Mouse (Mus musculus) liver, embryonic 12.5 days (tissue): ENCODE measurements around the gene Cdc42ep1. TPM values are rescaled to one million over a fixed set of nuclear protein-coding genes. Genes with fewer than 3 reads are reported as not detected.

Source experiments
- ATAC-seq: fragments of 200-750 bp; cut with Nextera tagmentation; 2 replicates; pipeline ENCODE4 v1.8.0; 2017; ENCODE audit warnings: moderate number of reproducible peaks, mild to moderate bottlenecking, moderate library complexity
- H3K27ac ChIP-seq: fragments of 300-500 bp; sonication (generic); 2 replicates; pipeline ENCODE4 v1.5.1; 2016; ENCODE audit warnings: mild to moderate bottlenecking
- H3K27me3 ChIP-seq: fragments of 300-500 bp; sonication (generic); replicated peaks from 2 replicates; pipeline ENCODE4 v1.6.1; 2016; ENCODE audit warnings: mild to moderate bottlenecking, moderate library complexity
- H3K36me3 ChIP-seq: fragments of 300-500 bp; sonication (generic); 2 replicates; pipeline ENCODE4 v1.6.1; 2016; ENCODE audit warnings: mild to moderate bottlenecking, moderate library complexity
- H3K4me1 ChIP-seq: fragments of 300-500 bp; sonication (generic); 2 replicates; pipeline ENCODE4 v1.6.1; 2016
- H3K4me2 ChIP-seq: fragments of 300-500 bp; sonication (generic); 2 replicates; pipeline ENCODE4 v1.6.1; 2016; ENCODE audit warnings: mild to moderate bottlenecking, moderate library complexity
- H3K4me3 ChIP-seq: fragments of 300-500 bp; sonication (generic); 2 replicates; pipeline ENCODE4 v1.5.1; 2016; ENCODE audit warnings: mild to moderate bottlenecking, moderate library complexity
- H3K9ac ChIP-seq: fragments of 300-500 bp; sonication (generic); 2 replicates; pipeline ENCODE4 v1.6.1; 2016; ENCODE audit warnings: mild to moderate bottlenecking, moderate library complexity
- H3K9me3 ChIP-seq: fragments of 300-500 bp; sonication (generic); replicated peaks from 2 replicates; pipeline ENCODE4 v1.6.1; 2016; ENCODE audit warnings: mild to moderate bottlenecking, moderate library complexity
- WGBS: fragments of 180-500 bp; shearing (Covaris S2); methylation state at CpG from one replicate; pipeline ENCODE4 v1.1.7; 2016; ENCODE audit not compliant: insufficient replicate concordance; 5-methylcytosine and 5-hydroxymethylcytosine counted together
- microRNA-seq: library from miRNA; unstranded; fragments of <30 nt; microRNA quantifications from one replicate; pipeline ENCODE4, GENCODE M21; 2017
- polyA plus RNA-seq: library from polyadenylated mRNA; unstranded; fragments of >200 nt; fragmentation: Nextera tagmentation; extraction: Ambion mirVana; gene quantifications from 2 replicates; pipeline ENCODE4 v1.2.1, GENCODE M21; 2016

The Cdc42ep1 gene
- polyA plus RNA-seq, 1 experiment from 2014 or later: 17.6 TPM

- no peak overlapping the region for H3K4me3 ChIP-seq
- H3K27ac ChIP-seq: peak overlapping the region; percentile 88
- peak overlapping the region; percentile 83 for H3K9ac ChIP-seq
- WGBS: 30% methylated on average over 2 of the region's 2 CpGs
- no peaks in the 10 kb centered on the region for H3K9me3 ChIP-seq
- H3K36me3 ChIP-seq: peaks cover 35% of the 10 kb centered on the region
- peak; percentile 10; the same call in 1 of the 2 replicates for ATAC-seq
- H3K4me1 ChIP-seq: peaks cover 94% of the 10 kb centered on the region
- H3K4me2 ChIP-seq: peak overlapping the region; percentile 90
- H3K27me3 ChIP-seq: no peaks in the 10 kb centered on the region
These were observed 53.3 kb downstream of the Cdc42ep1 start for GRCm38 (mm10) chr15:78895741-78896140.

- H3K9me3 ChIP-seq: no peaks in the 10 kb centered on the region
- peaks cover 32% of the 10 kb centered on the region for H3K36me3 ChIP-seq
- peak overlapping the region; percentile 88 for H3K27ac ChIP-seq
- H3K4me1 ChIP-seq: peaks cover 94% of the 10 kb centered on the region
- no peaks in the 10 kb centered on the region for H3K27me3 ChIP-seq
- 52% methylated on average over 3 of the region's 3 CpGs for WGBS
- peak overlapping the region; percentile 83 for H3K9ac ChIP-seq
- ATAC-seq: peak; percentile 51
- H3K4me2 ChIP-seq: peak overlapping the region; percentile 90
- no peak overlapping the region for H3K4me3 ChIP-seq
These were observed 53.7 kb downstream of the Cdc42ep1 start for GRCm38 (mm10) chr15:78896149-78896548.

- peak; percentile 33; the same call in 1 of the 2 replicates for ATAC-seq
- Histone ChIP-seq H3K4me2 (peak overlapping the region; percentile 90), H3K9me3 (no peaks in the 10 kb centered on the region), H3K4me1 (peaks cover 93% of the 10 kb centered on the region), H3K4me3 (peak overlapping the region; percentile 14; the same call in 1 of the 2 replicates), H3K27ac (peak overlapping the region; percentile 88), H3K9ac (peak overlapping the region; percentile 83), H3K27me3 (no peaks in the 10 kb centered on the region), H3K36me3 (peaks cover 32% of the 10 kb centered on the region)
- WGBS: 29% methylated on average over 4 of the region's 4 CpGs
These were observed 55.1 kb downstream of the Cdc42ep1 start for GRCm38 (mm10) chr15:78897488-78897887.

GRCm38 (mm10) chr15:78898507-78899001 is 56.1 kb downstream of the Cdc42ep1 start:
- H3K27me3 ChIP-seq: no peaks in the 10 kb centered on the region
- peak overlapping the region; percentile 76 for H3K4me3 ChIP-seq
- H3K27ac ChIP-seq: peak overlapping the region; percentile 88
- no peaks in the 10 kb centered on the region for H3K9me3 ChIP-seq
- WGBS: 24% methylated on average over 6 of the region's 6 CpGs
- peaks cover 90% of the 10 kb centered on the region for H3K4me1 ChIP-seq
- H3K9ac ChIP-seq: peak overlapping the region; percentile 83
- ATAC-seq: no peak
- peak overlapping the region; percentile 90 for H3K4me2 ChIP-seq
- peaks cover 31% of the 10 kb centered on the region for H3K36me3 ChIP-seq

GRCm38 (mm10) chr15:78899409-78899739 is 57.0 kb downstream of the Cdc42ep1 start, which contains the start of gene Gm49510:
Gm49510 (plus strand) TSS chr15:78899667.
- peak within 1 kb of the TSS; percentile 90 for H3K4me2 ChIP-seq
- H3K36me3 ChIP-seq: peaks cover 31% of the 10 kb centered on the region
- peak within 1 kb of the TSS; percentile 83 for H3K9ac ChIP-seq
- no peaks in the 10 kb centered on the region for H3K9me3 ChIP-seq
- peaks cover 83% of the 10 kb centered on the region for H3K4me1 ChIP-seq
- ATAC-seq: no peak
- H3K27me3 ChIP-seq: no peaks in the 10 kb centered on the region
- H3K27ac ChIP-seq: peak within 1 kb of the TSS; percentile 88
- WGBS: under 1% methylated on average over 20 of the region's 20 CpGs
- peak within 1 kb of the TSS; percentile 76 for H3K4me3 ChIP-seq

GRCm38 (mm10) chr15:78899740-78900584 is 57.5 kb downstream of the Cdc42ep1 start, which contains the start of gene Sh3bp1:
Sh3bp1 (plus strand) TSS chr15:78899768.
- Histone ChIP-seq H3K4me3 (peak within 1 kb of the TSS; percentile 76), H3K9ac (peak within 1 kb of the TSS; percentile 83), H3K27ac (peak within 1 kb of the TSS; percentile 88), H3K36me3 (peaks cover 37% of the 10 kb centered on the region), H3K4me1 (peaks cover 77% of the 10 kb centered on the region), H3K9me3 (no peaks in the 10 kb centered on the region), H3K27me3 (no peaks in the 10 kb centered on the region), H3K4me2 (peak within 1 kb of the TSS; percentile 90)
- peak; percentile 61 for ATAC-seq
- WGBS: under 1% methylated on average over 46 of the region's 47 CpGs

Small RNA genes within 50 kb of the gene (microRNA-seq; reads per million reads assigned to microRNA genes)
- not detected for gene Mir6955

Other genes starting within 250 kb of the Cdc42ep1 start
- 15.2 and 15.3 TPM in 2 replicates for gene Cyth4, start 245.6 kb upstream of the Cdc42ep1 start, polyA plus RNA-seq
- not detected in 2 replicates for gene Elfn2, start 123.9 kb upstream of the Cdc42ep1 start, polyA plus RNA-seq
- 11.0 and 11.7 TPM in 2 replicates for gene Mfng, start 69.1 kb upstream of the Cdc42ep1 start, polyA plus RNA-seq
- gene Card10, start 39.6 kb upstream of the Cdc42ep1 start, polyA plus RNA-seq: 2.3 and 2.5 TPM in 2 replicates
- gene Lgals2, start 12.9 kb downstream of the Cdc42ep1 start, polyA plus RNA-seq: 7.0 and 9.5 TPM in 2 replicates
- 32.2 and 33.5 TPM in 2 replicates for gene Gga1, start 34.6 kb downstream of the Cdc42ep1 start, polyA plus RNA-seq
- gene Gm49510, start 57.0 kb downstream of the Cdc42ep1 start, polyA plus RNA-seq: 0.17 and 0.43 TPM in 2 replicates
- 34.3 and 39.3 TPM in 2 replicates for gene Sh3bp1, start 57.1 kb downstream of the Cdc42ep1 start, polyA plus RNA-seq
- 17.1 and 17.4 TPM in 2 replicates for gene Pdxp, start 71.3 kb downstream of the Cdc42ep1 start, polyA plus RNA-seq
- gene Lgals1, start 84.1 kb downstream of the Cdc42ep1 start, polyA plus RNA-seq: 644 and 660 TPM in 2 replicates
- gene Nol12, start 92.3 kb downstream of the Cdc42ep1 start, polyA plus RNA-seq: 47.9 and 51.6 TPM in 2 replicates
- 21.0 and 26.8 TPM in 2 replicates for gene Triobp, start 105.1 kb downstream of the Cdc42ep1 start, polyA plus RNA-seq
- 114 and 122 TPM in 2 replicates for gene H1f0, start 185.8 kb downstream of the Cdc42ep1 start, polyA plus RNA-seq
- 0.41 and 0.55 TPM in 2 replicates for gene Galr3, start 199.3 kb downstream of the Cdc42ep1 start, polyA plus RNA-seq
- 58.9 and 61.4 TPM in 2 replicates for gene Ankrd54, start 220.3 kb downstream of the Cdc42ep1 start, polyA plus RNA-seq
- 188 and 201 TPM in 2 replicates for gene Eif3l, start 232.6 kb downstream of the Cdc42ep1 start, polyA plus RNA-seq